Mouse (Mus musculus) embryonic fibroblast, embryonic 13.5 days (primary cell): ENCODE data around the gene Izumo1.

ENCODE experiments used
- CTCF ChIP-seq: IDR thresholded peaks from 2 replicates; pipeline ENCODE4 v1.5.1; 2011; ENCODE audit warnings: mild to moderate bottlenecking, control low read depth, low read length, moderate library complexity, borderline replicate concordance; ENCODE audit not compliant: insufficient read depth
- POLR2A ChIP-seq: IDR thresholded peaks from 2 replicates; pipeline ENCODE4 v1.6.1; 2011; ENCODE audit warnings: low read depth, mild to moderate bottlenecking, control low read depth, low read length, moderate library complexity

- no peak for TF ChIP-seq POLR2A
- no peak for TF ChIP-seq CTCF
Observed at GRCm38 (mm10) chr7:45654424-45655047, 32.9 kb downstream of the Izumo1 start.
